ENCODE assay signal across 18 mouse cellular contexts in the genomic region with DNA sequence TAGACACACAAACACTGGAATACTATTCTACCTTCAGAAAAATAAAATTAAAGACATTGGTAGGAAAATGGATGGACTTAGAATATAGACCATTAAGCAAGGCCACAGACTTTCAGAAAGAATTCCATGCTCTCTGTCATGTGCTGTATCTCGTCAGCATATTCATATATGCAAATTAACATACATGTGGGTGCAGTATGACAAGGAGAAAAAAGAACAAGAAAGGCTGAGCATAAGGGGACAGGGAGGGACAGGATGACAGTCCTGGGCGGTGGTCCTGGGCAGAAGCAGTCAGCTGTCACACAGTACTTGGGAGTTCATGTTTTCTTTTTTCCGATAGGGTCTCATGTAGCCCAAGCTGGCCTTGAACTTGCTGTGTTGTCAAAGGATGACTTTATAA. TPM values are rescaled to one million over a fixed set of nuclear protein-coding genes. Genes with fewer than 3 reads are reported as not detected.
A peak's percentile ranks its signal among the peaks of the same experiment; 100 is the strongest.
DNase-seq lines count a peak whose midpoint lies in the region; ATAC-seq and TF ChIP-seq lines count a peak whose summit lies in the region.
"Had no signal": no experiment of that assay in that cellular context is flagged by ENCODE, and none has a peak within 500 bp of the region (broad histone marks: within the 10 kb centered on the region; RNA-seq: fewer than 3 reads in every experiment).

No protein-coding gene starts in this region.

- peaks cover 37% of the 10 kb centered on the region for H3K4me1 ChIP-seq in forebrain, embryonic 15.5 days
- H3K4me1 ChIP-seq in forebrain, embryonic 11.5 days (replicated peaks; ENCODE audit: control insufficient read depth, insufficient read depth, low read length): no peaks in the 10 kb centered on the region; the same call in 1 of the 2 replicates
- H3K4me1 ChIP-seq in hindbrain, embryonic 13.5 days (replicated peaks): peaks cover 49% of the 10 kb centered on the region
- peaks cover 49% of the 10 kb centered on the region for H3K4me1 ChIP-seq in hindbrain, embryonic 10.5 days (replicated peaks)
- peaks cover 19% of the 10 kb centered on the region for H3K4me1 ChIP-seq in lung, embryonic 14.5 days (ENCODE audit: insufficient read depth)
- H3K4me1 ChIP-seq in forebrain, embryonic 16.5 days (replicated peaks; ENCODE audit: control insufficient read depth, insufficient read depth, low read length): peaks cover 20% of the 10 kb centered on the region
- H3K4me1 ChIP-seq in thymus, adult 2 months (replicated peaks; ENCODE audit: control insufficient read depth, insufficient read depth, low read length): peaks cover 12% of the 10 kb centered on the region

- no peak for TF ChIP-seq CTCF in lung, embryonic 14.5 days (IDR thresholded peaks at IDR 0.05; ENCODE audit: low read depth)
- no peak for TF ChIP-seq CTCF in thymus, adult 2 months (IDR thresholded peaks at IDR 0.05; ENCODE audit: borderline replicate concordance, control insufficient read depth, extremely low read depth, insufficient read depth, low read length, poor library complexity)

- H3K27me3 ChIP-seq in forebrain, embryonic 15.5 days: no peaks in the 10 kb centered on the region
- H3K27me3 ChIP-seq in forebrain, embryonic 11.5 days (ENCODE audit: control insufficient read depth, insufficient read depth, low read length): no peaks in the 10 kb centered on the region
- H3K27me3 ChIP-seq in hindbrain, embryonic 13.5 days: no peaks in the 10 kb centered on the region
- no peaks in the 10 kb centered on the region for H3K27me3 ChIP-seq in hindbrain, embryonic 10.5 days (ENCODE audit: insufficient read depth, poor library complexity, severe bottlenecking)
- no peaks in the 10 kb centered on the region for H3K27me3 ChIP-seq in lung, embryonic 14.5 days (ENCODE audit: insufficient read depth, low read length)
- H3K27me3 ChIP-seq in forebrain, embryonic 16.5 days (replicated peaks; ENCODE audit: control insufficient read depth, insufficient read depth, low read length): no peaks in the 10 kb centered on the region
- H3K27me3 ChIP-seq in thymus, adult 2 months (ENCODE audit: control insufficient read depth, insufficient read depth, low read length): no peaks in the 10 kb centered on the region
- H3K27me3 ChIP-seq: neural tube, embryonic 13.5 days had no signal

- H3K36me3 ChIP-seq in forebrain, embryonic 15.5 days: no peaks in the 10 kb centered on the region
- no peaks in the 10 kb centered on the region; the same call in 1 of the 2 replicates for H3K36me3 ChIP-seq in forebrain, embryonic 11.5 days (ENCODE audit: control insufficient read depth, insufficient read depth, low read length)
- H3K36me3 ChIP-seq in hindbrain, embryonic 13.5 days: peaks cover 20% of the 10 kb centered on the region
- peaks cover 56% of the 10 kb centered on the region for H3K36me3 ChIP-seq in hindbrain, embryonic 10.5 days
- peaks cover 21% of the 10 kb centered on the region for H3K36me3 ChIP-seq in lung, embryonic 14.5 days (ENCODE audit: insufficient read depth)
- H3K36me3 ChIP-seq in forebrain, embryonic 16.5 days (ENCODE audit: control insufficient read depth, insufficient read depth): no peaks in the 10 kb centered on the region
- 0 out of 2 replicates have a peak, but pooled peaks cover 3% of the 10 kb centered on the region for H3K36me3 ChIP-seq in thymus, adult 2 months (ENCODE audit: control insufficient read depth, insufficient read depth, low read length)

- H3K9me3 ChIP-seq in forebrain, embryonic 15.5 days: no peaks in the 10 kb centered on the region
- no peaks in the 10 kb centered on the region for H3K9me3 ChIP-seq in forebrain, embryonic 11.5 days (ENCODE audit: control insufficient read depth, low read length)
- H3K9me3 ChIP-seq in hindbrain, embryonic 13.5 days: no peaks in the 10 kb centered on the region
- no peaks in the 10 kb centered on the region for H3K9me3 ChIP-seq in hindbrain, embryonic 10.5 days
- no peaks in the 10 kb centered on the region for H3K9me3 ChIP-seq in lung, embryonic 14.5 days (ENCODE audit: low read depth, low read length)
- H3K9me3 ChIP-seq in forebrain, embryonic 16.5 days (ENCODE audit: control insufficient read depth, low read length): no peaks in the 10 kb centered on the region
- H3K9me3 ChIP-seq: midbrain, embryonic 10.5 days; neural tube, embryonic 13.5 days had no signal

- H3K4me3 ChIP-seq in forebrain, embryonic 15.5 days: no peak overlapping the region
- H3K4me3 ChIP-seq in forebrain, embryonic 11.5 days (ENCODE audit: low read depth, low read length): no peak overlapping the region
- no peak overlapping the region for H3K4me3 ChIP-seq in hindbrain, embryonic 13.5 days
- H3K4me3 ChIP-seq in hindbrain, embryonic 10.5 days: no peak overlapping the region
- H3K4me3 ChIP-seq in lung, embryonic 14.5 days (ENCODE audit: low read depth, low read length): no peak overlapping the region
- H3K4me3 ChIP-seq in forebrain, embryonic 16.5 days (replicated peaks; ENCODE audit: low read length): no peak overlapping the region
- no peak overlapping the region for H3K4me3 ChIP-seq in thymus, adult 2 months (ENCODE audit: control insufficient read depth, insufficient read depth, low read length)
- H3K4me3 ChIP-seq: midbrain, embryonic 10.5 days; neural tube, embryonic 13.5 days had no signal

- no peak for TF ChIP-seq POLR2A in thymus, adult 2 months (IDR thresholded peaks at IDR 0.05; ENCODE audit: control insufficient read depth, extremely low read depth, insufficient read depth, low read length, poor library complexity)

- H3K9ac ChIP-seq in forebrain, embryonic 15.5 days (replicated peaks): no peak overlapping the region
- H3K9ac ChIP-seq in forebrain, embryonic 11.5 days (ENCODE audit: low read length): no peak overlapping the region
- H3K9ac ChIP-seq in hindbrain, embryonic 13.5 days: no peak overlapping the region
- no peak overlapping the region for H3K9ac ChIP-seq in lung, embryonic 14.5 days
- no peak overlapping the region for H3K9ac ChIP-seq in forebrain, embryonic 16.5 days (replicated peaks; ENCODE audit: low read depth, low read length)
- H3K9ac ChIP-seq: neural tube, embryonic 13.5 days had no signal

- H3K4me2 ChIP-seq in forebrain, embryonic 15.5 days (replicated peaks): no peak overlapping the region
- H3K4me2 ChIP-seq in forebrain, embryonic 11.5 days (ENCODE audit: low read depth, low read length, severe bottlenecking): no peak overlapping the region
- no peak overlapping the region for H3K4me2 ChIP-seq in hindbrain, embryonic 13.5 days
- no peak overlapping the region for H3K4me2 ChIP-seq in lung, embryonic 14.5 days
- H3K4me2 ChIP-seq in forebrain, embryonic 16.5 days (ENCODE audit: low read length): no peak overlapping the region
- H3K4me2 ChIP-seq: neural tube, embryonic 13.5 days had no signal

- no peak for DNase-seq in forebrain, embryonic 11.5 days (ENCODE audit: low spot score)
- DNase-seq in hindbrain, embryonic 10.5 days (ENCODE audit: low spot score): no peak
- DNase-seq in lung, embryonic 14.5 days: no peak
- no peak for DNase-seq in lung, postnatal 25 days (ENCODE audit: low spot score)
- DNase-seq in thymus, adult 2 months: no peak
- DNase-seq: adrenal gland, postnatal 36 days; cerebellum, adult 18-20 months; gastrocnemius, postnatal 25 days; heart, postnatal 4 days; liver; right cerebral cortex, adult 18-20 months; thymus, postnatal 25 days had no signal

- H3K27ac ChIP-seq in forebrain, embryonic 15.5 days (replicated peaks): peak overlapping the region; percentile 55
- H3K27ac ChIP-seq in forebrain, embryonic 11.5 days (ENCODE audit: low read depth, low read length): no peak overlapping the region
- peak overlapping the region; percentile 74; the same call in 1 of the 2 replicates for H3K27ac ChIP-seq in hindbrain, embryonic 13.5 days
- no peak overlapping the region for H3K27ac ChIP-seq in hindbrain, embryonic 10.5 days
- peak overlapping the region; percentile 92; the same call in 1 of the 2 replicates for H3K27ac ChIP-seq in lung, embryonic 14.5 days (ENCODE audit: low read depth)
- H3K27ac ChIP-seq in forebrain, embryonic 16.5 days (ENCODE audit: low read length): no peak overlapping the region
- H3K27ac ChIP-seq in thymus, adult 2 months (ENCODE audit: control insufficient read depth, insufficient read depth, low read length): no peak overlapping the region
- H3K27ac ChIP-seq: macrophage; midbrain, embryonic 10.5 days had no signal

- 43% methylated on average over 3 of the region's 3 CpGs for WGBS in forebrain, embryonic 15.5 days
- WGBS in forebrain, embryonic 11.5 days: 59% methylated on average over 3 of the region's 3 CpGs
- WGBS in hindbrain, embryonic 13.5 days: 43% methylated on average over 3 of the region's 3 CpGs
- WGBS in hindbrain, embryonic 10.5 days: 59% methylated on average over 3 of the region's 3 CpGs
- WGBS in lung, embryonic 14.5 days: 61% methylated on average over 3 of the region's 3 CpGs
- 26% methylated on average over 3 of the region's 3 CpGs for WGBS in forebrain, embryonic 16.5 days
- 64% methylated on average over 3 of the region's 3 CpGs for WGBS in thymus, adult 2 months

- ATAC-seq in forebrain, embryonic 15.5 days (replicated peaks): no peak; the same call in 1 of the 2 replicates
- no peak for ATAC-seq in forebrain, embryonic 11.5 days (replicated peaks; ENCODE audit: low FRiP score)
- ATAC-seq in hindbrain, embryonic 13.5 days (ENCODE audit: low FRiP score): no peak
- ATAC-seq in lung, embryonic 14.5 days (ENCODE audit: insufficient read depth): no peak
- ATAC-seq in forebrain, embryonic 16.5 days: peak; percentile 65

RNA-seq across cellular contexts. Expression of a gene that starts 22.4 kb away (rescaled TPM):
- 3.9 TPM in 2 replicates for polyA plus RNA-seq in forebrain, embryonic 15.5 days (2015; fragmentation: Nextera tagmentation; extraction: Ambion mirVana)
- polyA plus RNA-seq in forebrain, embryonic 11.5 days (2014; fragmentation: Nextera tagmentation; extraction: Ambion mirVana): 5.0 and 6.1 TPM in 2 replicates
- 5.3 and 5.6 TPM in 2 replicates for polyA plus RNA-seq in hindbrain, embryonic 13.5 days (2015; fragmentation: Nextera tagmentation; extraction: Ambion mirVana)
- 5.2 and 5.5 TPM in 2 replicates for polyA plus RNA-seq in hindbrain, embryonic 10.5 days (2016; fragmentation: Nextera tagmentation; extraction: Ambion mirVana)
- 5.4 and 7.9 TPM in 2 replicates for polyA plus RNA-seq in lung, embryonic 14.5 days (2014; fragmentation: Nextera tagmentation; extraction: Ambion mirVana)
- polyA plus RNA-seq in forebrain, embryonic 16.5 days (2015; fragmentation: Nextera tagmentation; extraction: Ambion mirVana): 4.1 and 4.6 TPM in 2 replicates
- polyA plus RNA-seq in thymus, adult 2 months (2012; rRNA removed): 27.9 and 33.7 TPM in 2 replicates

RNA-seq across cellular contexts. Expression of a gene that starts 40.0 kb away (rescaled TPM):
- polyA plus RNA-seq in forebrain, embryonic 15.5 days (2015; fragmentation: Nextera tagmentation; extraction: Ambion mirVana): 15.0 and 15.1 TPM in 2 replicates
- 12.8 and 13.1 TPM in 2 replicates for polyA plus RNA-seq in forebrain, embryonic 11.5 days (2014; fragmentation: Nextera tagmentation; extraction: Ambion mirVana)
- polyA plus RNA-seq in hindbrain, embryonic 13.5 days (2015; fragmentation: Nextera tagmentation; extraction: Ambion mirVana): 12.8 and 15.2 TPM in 2 replicates
- 13.5 and 16.9 TPM in 2 replicates for polyA plus RNA-seq in hindbrain, embryonic 10.5 days (2016; fragmentation: Nextera tagmentation; extraction: Ambion mirVana)
- 8.9 and 9.9 TPM in 2 replicates for polyA plus RNA-seq in lung, embryonic 14.5 days (2014; fragmentation: Nextera tagmentation; extraction: Ambion mirVana)
- 14.8 and 16.9 TPM in 2 replicates for polyA plus RNA-seq in forebrain, embryonic 16.5 days (2015; fragmentation: Nextera tagmentation; extraction: Ambion mirVana)
- 75.2 and 87.1 TPM in 2 replicates for polyA plus RNA-seq in thymus, adult 2 months (2012; rRNA removed)

Comparison
In these comparisons a context has a peak if more than half of its experiments do, and no peak if none do; other contexts are left out.
1. H3K27ac ChIP-seq: peak in forebrain, embryonic 15.5 days (single experiment), hindbrain, embryonic 13.5 days (single experiment) and lung, embryonic 14.5 days (single experiment); none in forebrain, embryonic 11.5 days (single experiment), hindbrain, embryonic 10.5 days (single experiment), forebrain, embryonic 16.5 days (single experiment) and thymus, adult 2 months (single experiment).